Mouse (Mus musculus) erythroblast, embryonic 14.5 days (primary cell): ENCODE results near the gene Fdxr. TPM values are rescaled to one million over a fixed set of nuclear protein-coding genes. Genes with fewer than 3 reads are reported as not detected.

Source experiments
- H3K27me3 ChIP-seq: 2 replicates; pipeline ENCODE4 v1.6.1; 2012; ENCODE audit warnings: inconsistent platforms; ENCODE audit not compliant: control insufficient read depth
- H3K36me3 ChIP-seq: 2 replicates; pipeline ENCODE4 v1.6.1; 2012; ENCODE audit warnings: mild to moderate bottlenecking, inconsistent platforms; ENCODE audit not compliant: control insufficient read depth
- H3K4me1 ChIP-seq: 2 replicates; pipeline ENCODE4 v1.6.1; 2012; ENCODE audit warnings: inconsistent platforms; ENCODE audit not compliant: control insufficient read depth
- H3K4me3 ChIP-seq: replicated peaks from 2 replicates; pipeline ENCODE3; 2012; ENCODE audit warnings: moderate library complexity, mild to moderate bottlenecking, inconsistent platforms
- H3K9me3 ChIP-seq: 2 replicates; pipeline ENCODE4 v1.6.1; 2012; ENCODE audit warnings: low read length, inconsistent platforms, mixed read lengths; ENCODE audit not compliant: control insufficient read depth
- GATA1 ChIP-seq: IDR thresholded peaks from 2 replicates; pipeline ENCODE4 v1.6.1; 2012; ENCODE audit warnings: low read length, inconsistent platforms, mixed read lengths
- TAL1 ChIP-seq: IDR thresholded peaks from 3 replicates; pipeline ENCODE4 v1.6.1; 2012; ENCODE audit warnings: low read length, inconsistent platforms, mixed read lengths
- polyA plus RNA-seq: library from polyadenylated mRNA; stranded (reverse); fragments of >175 nt; gene quantifications from 2 replicates; pipeline ENCODE4 v1.2.3, GENCODE M21; 2012

Gene Fdxr
- polyA plus RNA-seq, 1 experiment: 1.5 TPM

GRCm38 (mm10) chr11:115283891-115284620 lies 7.2 kb upstream of the Fdxr start:
- TF ChIP-seq GATA1: no peak
- TF ChIP-seq TAL1: no peak
- no peaks in the 10 kb centered on the region for H3K27me3 ChIP-seq
- peaks cover 21% of the 10 kb centered on the region for H3K4me1 ChIP-seq
- no peaks in the 10 kb centered on the region; the same call in 1 of the 2 replicates for H3K36me3 ChIP-seq
- H3K9me3 ChIP-seq: no peaks in the 10 kb centered on the region
- H3K4me3 ChIP-seq: no peak overlapping the region

DNA sequence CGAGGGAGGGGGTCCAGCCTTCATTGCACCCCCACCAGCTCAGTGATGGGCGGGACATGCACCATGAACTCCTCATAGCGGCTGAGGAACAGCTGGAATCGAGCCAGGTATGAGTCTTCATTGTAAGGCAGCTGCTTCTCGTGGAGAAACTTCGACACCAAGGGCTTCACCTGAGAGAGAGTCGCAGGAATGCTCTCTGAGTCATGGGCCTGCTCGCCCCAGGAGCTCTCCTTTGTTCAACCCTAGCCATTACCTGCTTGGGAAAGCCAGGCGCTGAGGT lies 6.6 kb upstream of the Fdxr start:
- Histone ChIP-seq H3K36me3 (no peaks in the 10 kb centered on the region; the same call in 1 of the 2 replicates), H3K4me3 (no peak overlapping the region), H3K9me3 (no peaks in the 10 kb centered on the region), H3K4me1 (peaks cover 27% of the 10 kb centered on the region), H3K27me3 (no peaks in the 10 kb centered on the region)
- TF ChIP-seq TAL1: no peak
- TF ChIP-seq GATA1: no peak

DNA sequence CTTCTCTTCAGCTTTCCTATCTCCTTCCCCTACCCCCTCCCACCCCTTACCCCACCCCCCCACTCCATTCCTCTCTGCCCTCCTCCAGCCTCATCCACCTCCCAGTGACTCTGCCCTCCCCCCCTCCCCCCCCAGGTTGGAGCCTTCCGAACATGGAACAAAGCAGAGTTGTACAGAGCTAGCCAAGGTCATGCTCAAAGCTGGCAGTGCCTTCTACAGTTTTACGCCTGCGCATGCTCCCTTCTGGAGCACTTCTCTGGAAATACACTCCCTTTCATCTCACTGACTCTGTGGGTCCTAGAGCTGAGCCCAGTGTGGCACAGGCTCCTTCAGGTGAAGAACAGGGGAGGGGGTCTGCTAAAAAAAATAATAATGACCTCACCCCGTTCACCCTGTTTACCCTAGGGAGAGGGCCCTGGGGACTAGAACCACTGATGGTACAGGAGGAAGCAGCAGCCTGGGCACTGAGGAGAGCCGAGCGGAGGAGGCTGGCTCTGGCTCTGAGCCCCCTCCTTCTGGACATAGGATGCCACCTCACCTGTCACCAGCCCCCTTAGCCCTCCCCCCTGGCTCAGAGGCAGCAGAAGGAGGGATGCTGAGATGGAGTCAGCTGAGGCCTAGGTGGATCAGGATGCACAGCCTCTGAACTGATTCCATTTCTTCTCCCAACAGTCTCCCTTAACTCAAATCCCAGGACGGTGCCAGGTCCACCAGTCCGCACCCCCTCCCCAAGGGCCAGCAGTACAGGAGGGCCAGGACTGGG lies 6.1 kb upstream of the Fdxr start:
- H3K9me3 ChIP-seq: no peaks in the 10 kb centered on the region
- TF ChIP-seq TAL1: no peak
- no peak for TF ChIP-seq GATA1
- H3K4me3 ChIP-seq: no peak overlapping the region
- H3K4me1 ChIP-seq: peaks cover 33% of the 10 kb centered on the region
- H3K27me3 ChIP-seq: no peaks in the 10 kb centered on the region
- no peaks in the 10 kb centered on the region; the same call in 1 of the 2 replicates for H3K36me3 ChIP-seq

DNA sequence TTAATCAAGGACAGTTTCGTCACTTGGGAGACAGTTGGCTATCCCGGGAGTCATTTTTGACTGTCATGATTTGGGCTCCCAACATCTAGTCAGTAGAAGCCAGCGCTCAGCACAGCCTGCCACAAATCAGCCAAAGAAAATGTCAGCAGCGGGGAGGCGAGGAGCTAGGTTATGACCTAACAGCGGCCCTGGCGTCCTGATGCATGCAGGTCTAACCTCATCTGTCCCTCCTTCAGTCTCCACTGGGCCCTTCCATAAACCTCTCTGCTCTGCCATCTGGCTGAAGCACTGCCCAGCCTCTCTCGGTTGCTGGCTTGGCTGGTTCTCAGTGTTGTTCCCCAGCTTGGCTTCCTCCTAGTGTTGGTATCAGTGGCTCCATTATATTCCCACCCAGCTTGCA lies 5.4 kb upstream of the Fdxr start:
- peaks cover 36% of the 10 kb centered on the region for H3K4me1 ChIP-seq
- H3K36me3 ChIP-seq: no peaks in the 10 kb centered on the region; the same call in 1 of the 2 replicates
- H3K4me3 ChIP-seq: no peak overlapping the region
- H3K27me3 ChIP-seq: no peaks in the 10 kb centered on the region
- no peaks in the 10 kb centered on the region for H3K9me3 ChIP-seq
- TF ChIP-seq GATA1 (no peak), TAL1 (no peak)

- H3K4me1 ChIP-seq: peaks cover 51% of the 10 kb centered on the region
- H3K9me3 ChIP-seq: no peaks in the 10 kb centered on the region
- no peaks in the 10 kb centered on the region for H3K27me3 ChIP-seq
- no peak overlapping the region for H3K4me3 ChIP-seq
- H3K36me3 ChIP-seq: no peaks in the 10 kb centered on the region; the same call in 1 of the 2 replicates
- no peak for TF ChIP-seq GATA1
These were observed 2.9 kb upstream of the Fdxr start for GRCm38 (mm10) chr11:115279726-115280125.

- Histone ChIP-seq H3K27me3 (no peaks in the 10 kb centered on the region), H3K9me3 (no peaks in the 10 kb centered on the region), H3K36me3 (no peaks in the 10 kb centered on the region; the same call in 1 of the 2 replicates), H3K4me3 (peak overlapping the region; percentile 85), H3K4me1 (peaks cover 51% of the 10 kb centered on the region)
- no peak for TF ChIP-seq GATA1
- no peak for TF ChIP-seq TAL1
These were observed 1.3 kb upstream of the Fdxr start for GRCm38 (mm10) chr11:115278176-115278575.

DNA sequence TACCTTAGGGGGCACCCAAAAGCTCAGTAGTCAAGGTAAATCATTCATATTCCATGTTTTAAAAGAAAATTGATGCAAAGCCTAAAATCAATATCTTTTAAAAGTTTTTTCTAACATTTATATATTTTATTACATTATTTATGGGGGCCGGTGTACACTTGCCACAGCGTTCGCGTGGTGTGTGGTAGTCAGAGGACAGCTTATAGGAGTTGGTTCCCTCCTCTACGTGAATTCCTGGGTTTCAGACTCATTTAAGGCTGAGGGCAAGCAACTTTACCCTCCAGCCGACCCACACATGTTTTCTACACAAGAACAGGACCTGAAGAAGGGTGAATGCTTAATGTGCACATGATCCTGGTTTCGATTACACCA lies 740 bp upstream of the Fdxr start:
- H3K4me1 ChIP-seq: peaks cover 51% of the 10 kb centered on the region
- peaks cover under 1% of the 10 kb centered on the region; the same call in 1 of the 2 replicates for H3K36me3 ChIP-seq
- H3K9me3 ChIP-seq: no peaks in the 10 kb centered on the region
- peak overlapping the region; percentile 85 for H3K4me3 ChIP-seq
- H3K27me3 ChIP-seq: no peaks in the 10 kb centered on the region
- TF ChIP-seq TAL1 (no peak), GATA1 (no peak)

- Histone ChIP-seq H3K4me1 (peaks cover 45% of the 10 kb centered on the region), H3K36me3 (peaks cover 15% of the 10 kb centered on the region; the same call in 1 of the 2 replicates), H3K27me3 (no peaks in the 10 kb centered on the region), H3K4me3 (peak overlapping the region; percentile 85), H3K9me3 (no peaks in the 10 kb centered on the region)
- TF ChIP-seq GATA1 (no peak), TAL1 (no peak)
These were observed 896 bp downstream of the Fdxr start for GRCm38 (mm10) chr11:115275954-115276353.

GRCm38 (mm10) chr11:115275509-115275908 lies 1.3 kb downstream of the Fdxr start:
- TF ChIP-seq TAL1 (no peak), GATA1 (no peak)
- Histone ChIP-seq H3K9me3 (no peaks in the 10 kb centered on the region), H3K36me3 (peaks cover 17% of the 10 kb centered on the region; the same call in 1 of the 2 replicates), H3K27me3 (no peaks in the 10 kb centered on the region), H3K4me3 (peak overlapping the region; percentile 85), H3K4me1 (peaks cover 46% of the 10 kb centered on the region)
